Mouse (Mus musculus) gonadal fat pad, adult 2 months (tissue): ENCODE measurements around the gene Ift27. TPM values are rescaled to one million over a fixed set of nuclear protein-coding genes. Genes with fewer than 3 reads are reported as not detected.

Experiments
- DNase-seq: peaks from one replicate; pipeline ENCODE4 v3.0.0-alpha.2; 2012; ENCODE audit warnings: low read depth
- polyA plus RNA-seq: library from polyadenylated mRNA; depleted of rRNA; stranded (reverse); fragments of >200 nt; gene quantifications from 2 replicates; pipeline ENCODE4 v1.2.3, GENCODE M21; 2012; rRNA removed

Ift27 gene
- polyA plus RNA-seq: 36.6 and 40.8 TPM in 2 replicates

DNA sequence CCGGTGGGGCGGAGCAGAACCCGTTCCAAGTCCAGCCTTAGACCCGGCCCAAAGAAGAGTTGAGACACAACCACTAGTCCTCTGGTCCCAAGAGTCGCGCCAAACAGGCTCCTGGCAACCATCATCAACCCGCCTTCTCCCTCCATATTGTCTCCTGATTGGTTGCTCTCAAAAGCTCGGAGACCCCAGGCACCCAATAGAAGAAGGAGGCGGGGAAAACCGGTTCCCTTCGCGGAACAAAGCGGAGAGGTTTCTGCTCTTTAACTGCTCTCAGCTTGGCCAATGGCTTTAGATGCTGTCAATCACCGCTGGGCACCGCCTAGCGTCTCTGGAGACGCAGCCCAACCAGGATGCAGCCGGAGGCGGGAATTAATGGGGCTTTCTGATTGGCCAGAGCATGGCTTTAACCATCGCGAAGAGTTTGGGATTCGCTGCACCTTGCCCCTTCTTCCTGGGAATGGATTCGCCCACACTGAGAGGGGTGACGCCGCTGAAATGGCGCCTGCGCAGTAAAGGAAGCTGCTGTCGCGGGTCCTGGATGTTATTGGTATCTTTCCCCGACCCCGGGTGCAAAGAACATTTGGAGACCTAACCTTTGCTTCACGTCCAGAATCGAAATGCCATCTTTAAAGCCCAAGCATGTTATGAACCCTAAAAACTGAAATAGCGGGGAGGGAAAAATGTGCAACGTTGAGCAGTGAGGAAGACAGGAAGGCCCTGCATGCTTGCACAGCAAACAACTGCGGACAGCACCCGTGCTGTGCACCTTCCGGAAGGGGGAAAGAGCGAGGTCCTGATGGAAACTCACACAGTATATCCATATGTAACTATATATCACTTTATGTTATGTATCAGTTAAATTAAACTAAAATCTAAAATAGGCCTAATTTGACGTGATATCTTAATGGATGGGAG lies at the start of gene Ift27:
Gene Ift27 (minus strand): TSS at position 136 of the 915 bp plus-strand sequence.
- peak; percentile 99 for DNase-seq

DNA sequence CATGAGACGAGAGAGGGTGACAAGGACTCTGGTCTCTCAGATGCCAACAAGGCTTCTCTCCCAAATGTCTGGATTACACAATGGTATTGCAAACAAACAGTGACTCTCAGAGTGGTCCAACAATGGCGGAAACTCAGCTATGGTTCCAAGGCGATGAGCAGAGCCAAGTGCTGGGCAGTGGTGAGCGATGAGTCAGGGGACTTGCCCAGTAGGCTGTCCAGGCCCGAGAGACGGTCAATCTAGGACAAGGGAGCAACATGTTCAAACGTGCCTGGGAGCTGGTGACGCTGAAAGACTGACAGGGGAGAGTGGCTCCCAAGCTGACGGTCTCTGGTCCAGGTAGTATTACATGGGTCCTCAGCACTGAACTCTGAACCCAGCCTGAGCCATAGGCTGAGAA lies 41.4 kb upstream of the Ift27 start:
- DNase-seq: no peak

DNA sequence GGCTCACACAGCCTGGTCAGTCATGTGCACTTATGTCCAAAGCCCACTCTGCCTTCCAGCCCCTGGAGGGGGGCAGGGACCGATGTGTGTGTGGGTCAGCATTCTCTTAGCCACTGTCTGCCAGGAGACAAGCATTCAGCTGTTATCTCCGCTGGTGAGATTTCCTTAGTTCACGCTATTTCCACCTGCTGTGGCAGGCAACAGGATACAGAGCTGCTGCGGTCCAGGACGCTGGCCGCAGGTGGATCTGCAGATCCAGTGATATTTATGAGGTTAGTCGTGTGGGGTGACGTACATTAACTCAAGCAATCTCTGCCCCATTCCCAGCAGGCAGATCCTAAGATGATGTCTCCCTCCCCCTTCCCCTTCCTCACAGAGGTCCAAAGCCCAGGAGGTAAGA lies 37.5 kb upstream of the Ift27 start:
- DNase-seq: no peak

DNA sequence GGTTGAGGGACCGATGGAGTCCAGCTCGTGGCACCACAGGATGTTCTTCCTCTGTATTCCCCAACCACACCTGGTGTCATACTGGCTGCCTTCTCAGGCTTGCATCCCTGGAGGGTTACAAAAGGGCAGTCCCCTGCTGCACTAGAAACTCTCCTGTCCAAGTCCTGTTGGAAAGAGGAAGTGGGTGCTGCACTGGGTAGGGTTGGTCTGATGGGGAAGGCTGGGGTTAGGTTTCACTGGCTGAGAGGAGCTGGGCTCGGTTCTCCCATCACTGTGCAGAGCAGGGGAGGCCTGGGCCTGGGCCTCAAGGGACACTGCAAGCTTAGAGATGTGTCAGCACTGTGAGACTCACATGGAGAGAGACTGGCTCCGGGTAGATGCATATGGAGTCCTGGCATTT lies 36.3 kb upstream of the Ift27 start:
- DNase-seq: no peak

- DNase-seq: no peak
Measured at GRCm38 (mm10) chr15:78206312-78206711, 32.4 kb upstream of the Ift27 start, which contains the start of gene Pvalb. Gene Pvalb (minus strand): TSS chr15:78206400.

DNA sequence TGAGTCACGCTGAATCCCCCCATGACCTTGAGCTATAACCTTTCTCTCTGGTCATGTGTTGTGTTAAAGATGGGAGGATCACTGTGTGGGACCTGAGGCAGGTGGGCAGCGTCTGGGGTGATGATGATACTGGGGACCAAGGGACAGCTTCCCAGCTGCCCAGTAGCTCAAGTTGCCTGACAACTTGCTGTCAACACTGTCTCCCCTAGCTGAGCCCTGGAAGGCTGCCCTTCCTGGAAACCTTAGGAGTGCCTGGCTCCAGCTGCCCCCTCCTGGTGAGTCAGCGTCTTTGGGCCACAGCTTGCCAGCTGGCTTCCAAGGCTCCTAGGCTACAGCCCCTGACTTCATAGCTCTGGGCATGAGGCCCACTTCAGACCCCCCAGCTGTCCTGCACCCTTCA lies 31.3 kb upstream of the Ift27 start:
- no peak for DNase-seq

DNA sequence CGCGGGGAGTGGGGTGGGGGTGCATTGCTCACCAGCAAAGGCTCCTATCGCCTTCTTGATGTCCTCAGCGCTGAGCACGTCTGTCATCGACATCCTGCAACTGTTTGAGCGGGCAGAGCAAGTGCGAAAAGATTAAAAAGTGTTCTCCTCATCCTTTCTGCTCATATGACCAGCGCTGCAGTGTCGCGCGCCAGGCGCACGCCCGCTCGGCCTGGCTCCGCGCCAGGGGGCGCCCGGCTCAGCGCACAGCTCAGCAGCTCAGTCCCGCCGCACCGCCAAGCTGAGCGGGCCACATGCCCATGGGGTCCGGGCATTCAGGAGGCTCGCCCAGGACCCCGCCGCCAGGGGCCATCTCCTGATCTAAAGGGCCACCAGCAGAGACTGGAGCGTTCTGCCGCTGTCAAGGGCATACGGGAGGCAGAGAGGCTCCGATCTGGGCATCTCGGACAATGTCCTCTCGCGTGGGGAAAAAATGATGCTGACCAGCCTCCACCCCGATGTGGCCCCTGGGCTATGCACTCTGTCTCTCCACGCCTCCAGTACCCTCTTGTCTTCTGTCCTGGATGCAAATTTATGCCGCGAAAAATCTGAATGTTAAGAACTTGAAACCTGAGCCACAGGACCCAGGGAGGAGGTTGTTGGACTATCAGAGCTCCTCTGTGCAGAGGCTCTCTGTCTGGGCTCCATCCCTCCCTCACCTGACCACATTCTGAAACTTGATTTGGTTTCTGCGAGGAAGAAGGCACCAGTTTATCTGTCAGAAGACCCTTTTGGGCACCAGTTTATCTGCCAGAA lies 30.3 kb upstream of the Ift27 start:
- DNase-seq: no peak

DNA sequence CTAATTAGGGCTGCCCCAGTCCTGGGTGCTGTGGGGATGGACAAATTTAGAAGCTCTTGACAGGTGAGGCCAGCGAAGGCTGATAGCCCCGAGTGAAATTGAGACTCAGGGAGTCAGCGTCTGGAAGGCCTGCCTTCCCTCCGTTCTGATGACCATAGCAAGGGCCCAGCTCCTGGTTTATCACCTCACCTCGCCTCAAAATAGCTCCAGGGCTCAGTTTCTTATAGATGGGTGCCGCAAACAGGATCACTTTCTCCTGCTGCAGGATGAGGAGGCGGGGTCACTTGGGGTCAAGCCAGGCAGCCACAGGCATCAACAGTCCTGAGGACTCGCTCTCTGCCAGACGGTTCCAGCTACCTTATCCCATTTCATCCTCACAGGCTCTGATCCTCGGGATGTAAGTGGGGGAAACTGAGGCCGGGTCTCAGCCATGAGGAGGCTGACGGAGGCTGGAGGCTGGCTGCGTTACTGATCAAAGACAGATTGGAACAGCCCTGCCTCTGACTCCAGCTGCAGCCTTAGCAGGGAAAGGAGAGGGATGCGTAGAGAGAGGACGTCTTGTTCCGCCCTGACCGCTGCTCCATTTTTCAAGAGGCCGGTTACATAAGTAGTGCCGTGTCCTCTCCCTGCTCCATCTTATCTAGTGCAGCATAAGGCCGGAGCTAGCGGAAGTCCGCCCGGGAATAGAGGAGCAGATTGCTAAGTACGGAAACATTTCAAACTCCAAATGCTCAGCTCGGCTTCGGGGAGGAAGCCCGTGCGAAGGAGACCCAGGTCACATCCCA lies 21.4 kb upstream of the Ift27 start:
- DNase-seq: no peak

DNA sequence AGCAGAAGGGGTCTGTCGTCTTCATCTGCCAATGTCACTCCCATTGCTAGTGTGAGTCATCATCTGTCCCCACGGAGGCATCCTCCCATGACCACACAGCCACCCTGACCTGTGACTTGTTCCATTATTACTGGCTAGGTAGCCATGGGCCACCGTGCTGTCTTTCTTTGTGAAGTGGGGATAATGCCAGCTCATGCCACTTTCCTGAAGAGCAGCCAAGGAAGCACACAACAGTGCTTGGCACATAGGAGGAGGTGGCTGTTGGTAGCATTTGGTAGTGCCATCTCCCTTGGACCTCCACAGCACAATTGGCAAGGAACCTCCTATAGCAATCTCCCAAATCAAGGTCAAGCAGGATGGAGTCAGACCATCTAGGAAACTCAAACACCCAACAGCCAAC lies 20.4 kb upstream of the Ift27 start:
- DNase-seq: no peak

- DNase-seq: no peak
Measured at GRCm38 (mm10) chr15:78189636-78190035, 15.7 kb upstream of the Ift27 start.

DNA sequence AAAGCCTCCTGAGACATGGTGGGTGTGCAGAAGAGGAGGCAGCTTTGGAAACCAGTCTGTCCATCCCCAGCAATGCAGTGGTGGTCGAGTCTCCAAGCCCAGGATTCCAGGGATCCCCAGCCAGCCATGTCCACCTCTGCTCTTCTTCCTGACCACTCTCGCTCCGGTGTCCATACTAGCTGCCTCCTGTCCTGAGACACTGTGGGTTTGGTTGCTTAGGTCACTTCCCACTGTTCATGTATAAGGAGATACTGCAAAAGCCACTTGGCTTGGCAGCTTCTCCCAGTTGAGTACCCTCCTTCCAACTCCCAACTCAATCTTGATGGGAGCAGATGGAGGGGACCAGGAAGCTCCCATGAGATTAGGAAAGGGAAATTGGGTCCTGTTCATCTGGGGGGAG lies 14.6 kb upstream of the Ift27 start:
- DNase-seq: no peak

GRCm38 (mm10) chr15:78186906-78187305 lies 13.0 kb upstream of the Ift27 start:
- DNase-seq: no peak

DNA sequence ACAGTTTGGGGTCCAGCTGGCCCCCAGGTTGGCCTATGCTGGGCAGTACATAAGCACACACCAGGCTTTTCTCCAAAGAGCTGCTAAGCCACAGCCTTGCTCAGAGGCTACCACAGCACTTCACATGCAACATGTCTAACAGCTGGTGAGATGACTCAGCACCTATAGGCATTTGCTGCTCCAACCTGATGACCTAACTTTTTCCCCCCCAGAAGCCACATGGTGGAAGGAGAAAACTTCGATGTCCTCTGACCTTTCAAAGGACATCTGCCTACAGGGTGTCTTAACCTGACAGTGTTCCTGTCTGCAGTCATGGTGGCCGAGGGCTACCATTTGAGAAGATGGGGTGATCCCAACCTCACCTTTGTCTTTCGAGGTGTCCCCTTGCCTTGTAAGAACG lies 11.7 kb upstream of the Ift27 start:
- DNase-seq: no peak

GRCm38 (mm10) chr15:78184855-78185254 lies 10.9 kb upstream of the Ift27 start:
- no peak for DNase-seq

GRCm38 (mm10) chr15:78181701-78182405 lies 7.9 kb upstream of the Ift27 start:
- DNase-seq: no peak

DNA sequence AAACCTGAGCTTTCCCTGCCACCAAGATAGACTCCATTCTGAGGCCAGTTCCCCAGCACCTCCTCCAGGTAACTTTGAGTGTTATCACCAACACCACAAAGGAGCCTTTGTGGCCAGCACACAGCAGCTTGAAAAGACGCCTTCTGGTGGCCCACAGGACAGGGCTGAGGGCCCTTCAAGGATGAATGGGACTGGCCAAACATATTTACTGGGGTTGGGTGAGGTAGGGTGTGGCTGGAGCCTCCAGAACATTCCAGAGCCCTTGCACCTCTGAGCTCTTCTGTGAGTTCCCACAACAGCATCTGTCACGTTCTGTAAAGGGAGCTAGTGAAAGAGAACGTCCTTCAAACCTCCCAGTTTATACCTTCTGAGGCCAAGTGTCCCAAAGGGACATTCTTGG lies 5.9 kb upstream of the Ift27 start:
- DNase-seq: no peak

GRCm38 (mm10) chr15:78178397-78178796 lies 4.5 kb upstream of the Ift27 start:
- DNase-seq: no peak

DNA sequence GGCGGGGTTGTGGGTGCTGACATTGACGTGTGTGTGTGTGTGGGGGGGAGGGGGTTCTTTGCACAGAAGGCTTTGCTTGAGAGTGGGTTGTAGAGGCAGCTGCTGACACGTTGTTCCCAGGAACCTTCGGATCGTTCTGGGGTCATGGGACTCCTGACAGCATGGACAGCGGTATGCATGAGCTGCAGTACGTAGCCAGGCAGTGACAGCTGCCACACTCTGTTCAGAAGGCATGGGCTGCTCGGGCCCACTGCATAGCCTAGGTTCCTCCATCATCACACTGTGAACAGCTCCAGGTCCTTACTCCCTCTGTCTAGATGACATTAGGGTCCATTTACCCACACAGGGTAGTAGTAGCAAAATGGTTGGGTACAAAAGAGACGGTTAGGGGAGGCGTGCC lies 3.4 kb upstream of the Ift27 start:
- DNase-seq: no peak

GRCm38 (mm10) chr15:78174887-78175245 lies 959 bp upstream of the Ift27 start:
- no peak for DNase-seq

GRCm38 (mm10) chr15:78172899-78173817 lies 749 bp downstream of the Ift27 start:
- no peak for DNase-seq
